Mouse (Mus musculus): ENCODE results near the gene Fscb. TPM values are rescaled to one million over a fixed set of nuclear protein-coding genes. Genes with fewer than 3 reads are reported as not detected.

The Fscb gene
- polyA plus RNA-seq (2015; fragmentation: Nextera tagmentation; extraction: Ambion mirVana), result not detected in 2 replicates

GRCm38 (mm10) chr12:64474590-64474989 lies at the start of gene Fscb:
Gene Fscb (minus strand): TSS chr12:64474690.
- Histone ChIP-seq H3K36me3 (ENCODE audit: control insufficient read depth, insufficient read depth, low read length) (no peaks in the 10 kb centered on the region), H3K27ac (ENCODE audit: low read depth, low read length) (no peak within 1 kb of the TSS), H3K9me3 (ENCODE audit: control insufficient read depth, low read length) (no peaks in the 10 kb centered on the region), H3K4me1 (ENCODE audit: control insufficient read depth, insufficient read depth, low read depth, low read length) (no peaks in the 10 kb centered on the region), H3K4me2 (ENCODE audit: low read length) (no peak within 1 kb of the TSS), H3K27me3 (replicated peaks; ENCODE audit: control insufficient read depth, insufficient read depth, low read length) (no peaks in the 10 kb centered on the region), H3K9ac (ENCODE audit: low read depth, low read length) (no peak within 1 kb of the TSS), H3K4me3 (ENCODE audit: low read length) (no peak within 1 kb of the TSS)
- 83% methylated on average over 1 of the region's 1 CpGs for WGBS
- ATAC-seq, result no peak

GRCm38 (mm10) chr12:64516775-64517174 lies 42.3 kb upstream of the Fscb start:
- no peaks in the 10 kb centered on the region for H3K27me3 ChIP-seq (replicated peaks; ENCODE audit: control insufficient read depth, insufficient read depth, low read length)
- ATAC-seq, result no peak
- no peak overlapping the region for H3K9ac ChIP-seq (ENCODE audit: low read depth, low read length)
- no peaks in the 10 kb centered on the region for H3K4me1 ChIP-seq (ENCODE audit: control insufficient read depth, insufficient read depth, low read depth, low read length)
- H3K4me2 ChIP-seq (ENCODE audit: low read length), result no peak overlapping the region
- H3K4me3 ChIP-seq (ENCODE audit: low read length), result no peak overlapping the region
- no peaks in the 10 kb centered on the region for H3K36me3 ChIP-seq (ENCODE audit: control insufficient read depth, insufficient read depth, low read length)
- H3K27ac ChIP-seq (ENCODE audit: low read depth, low read length), result no peak overlapping the region
- 70% methylated on average over 2 of the region's 2 CpGs for whole genome bisulfite sequencing
- no peaks in the 10 kb centered on the region for H3K9me3 ChIP-seq (ENCODE audit: control insufficient read depth, low read length)

- WGBS, result 53% methylated on average over 1 of the region's 1 CpGs
Observed at GRCm38 (mm10) chr12:64513439-64513838, 38.9 kb upstream of the Fscb start.

GRCm38 (mm10) chr12:64497706-64498105 lies 23.2 kb upstream of the Fscb start:
- Histone ChIP-seq H3K27me3 (replicated peaks; ENCODE audit: control insufficient read depth, insufficient read depth, low read length) (no peaks in the 10 kb centered on the region), H3K4me2 (ENCODE audit: low read length) (no peak overlapping the region), H3K4me3 (ENCODE audit: low read length) (no peak overlapping the region), H3K4me1 (ENCODE audit: control insufficient read depth, insufficient read depth, low read depth, low read length) (no peaks in the 10 kb centered on the region), H3K36me3 (ENCODE audit: control insufficient read depth, insufficient read depth, low read length) (no peaks in the 10 kb centered on the region), H3K27ac (ENCODE audit: low read depth, low read length) (no peak overlapping the region), H3K9me3 (ENCODE audit: control insufficient read depth, low read length) (no peaks in the 10 kb centered on the region), H3K9ac (ENCODE audit: low read depth, low read length) (no peak overlapping the region)
- WGBS, result 76% methylated on average over 5 of the region's 5 CpGs
- ATAC-seq, result no peak

More at GRCm38 (mm10) chr12:64513439-64513838, 38.9 kb upstream of the Fscb start:
- Histone ChIP-seq H3K9me3 (ENCODE audit: control insufficient read depth, low read length) (no peaks in the 10 kb centered on the region), H3K27me3 (replicated peaks; ENCODE audit: control insufficient read depth, insufficient read depth, low read length) (no peaks in the 10 kb centered on the region), H3K36me3 (ENCODE audit: control insufficient read depth, insufficient read depth, low read length) (no peaks in the 10 kb centered on the region), H3K4me1 (ENCODE audit: control insufficient read depth, insufficient read depth, low read depth, low read length) (no peaks in the 10 kb centered on the region), H3K27ac (ENCODE audit: low read depth, low read length) (no peak overlapping the region), H3K9ac (ENCODE audit: low read depth, low read length) (no peak overlapping the region), H3K4me2 (ENCODE audit: low read length) (no peak overlapping the region), H3K4me3 (ENCODE audit: low read length) (no peak overlapping the region)
- peak; percentile 69 for ATAC-seq

- H3K4me1 ChIP-seq (ENCODE audit: control insufficient read depth, insufficient read depth, low read depth, low read length), result no peaks in the 10 kb centered on the region
- no peak overlapping the region for H3K9ac ChIP-seq (ENCODE audit: low read depth, low read length)
- H3K4me3 ChIP-seq (ENCODE audit: low read length), result no peak overlapping the region
- H3K9me3 ChIP-seq (ENCODE audit: control insufficient read depth, low read length), result no peaks in the 10 kb centered on the region
- H3K27me3 ChIP-seq (replicated peaks; ENCODE audit: control insufficient read depth, insufficient read depth, low read length), result no peaks in the 10 kb centered on the region
- no peak overlapping the region for H3K4me2 ChIP-seq (ENCODE audit: low read length)
- no peaks in the 10 kb centered on the region for H3K36me3 ChIP-seq (ENCODE audit: control insufficient read depth, insufficient read depth, low read length)
- no peak overlapping the region for H3K27ac ChIP-seq (ENCODE audit: low read depth, low read length)
- WGBS, result 88% methylated on average over 1 of the region's 1 CpGs
- ATAC-seq, result no peak
Observed at GRCm38 (mm10) chr12:64473615-64474014, 875 bp downstream of the Fscb start.

- no peak for ATAC-seq
- 89% methylated on average over 1 of the region's 1 CpGs for WGBS
- H3K27ac ChIP-seq (ENCODE audit: low read depth, low read length), result no peak overlapping the region
- no peaks in the 10 kb centered on the region for H3K9me3 ChIP-seq (ENCODE audit: control insufficient read depth, low read length)
- H3K27me3 ChIP-seq (replicated peaks; ENCODE audit: control insufficient read depth, insufficient read depth, low read length), result no peaks in the 10 kb centered on the region
- no peak overlapping the region for H3K4me2 ChIP-seq (ENCODE audit: low read length)
- no peak overlapping the region for H3K9ac ChIP-seq (ENCODE audit: low read depth, low read length)
- H3K4me1 ChIP-seq (ENCODE audit: control insufficient read depth, insufficient read depth, low read depth, low read length), result no peaks in the 10 kb centered on the region
- no peak overlapping the region for H3K4me3 ChIP-seq (ENCODE audit: low read length)
- no peaks in the 10 kb centered on the region for H3K36me3 ChIP-seq (ENCODE audit: control insufficient read depth, insufficient read depth, low read length)
Observed at GRCm38 (mm10) chr12:64473136-64473535, 1.4 kb downstream of the Fscb start.

- Histone ChIP-seq H3K4me2 (ENCODE audit: low read length) (no peak overlapping the region), H3K27ac (ENCODE audit: low read depth, low read length) (no peak overlapping the region), H3K4me3 (ENCODE audit: low read length) (no peak overlapping the region), H3K27me3 (replicated peaks; ENCODE audit: control insufficient read depth, insufficient read depth, low read length) (no peaks in the 10 kb centered on the region), H3K4me1 (ENCODE audit: control insufficient read depth, insufficient read depth, low read depth, low read length) (no peaks in the 10 kb centered on the region), H3K36me3 (ENCODE audit: control insufficient read depth, insufficient read depth, low read length) (no peaks in the 10 kb centered on the region), H3K9ac (ENCODE audit: low read depth, low read length) (no peak overlapping the region), H3K9me3 (ENCODE audit: control insufficient read depth, low read length) (no peaks in the 10 kb centered on the region)
- no peak for ATAC-seq
Observed at GRCm38 (mm10) chr12:64455228-64455627, 19.3 kb downstream of the Fscb start.

- no peak overlapping the region for H3K4me3 ChIP-seq (ENCODE audit: low read length)
- 58% methylated on average over 9 of the region's 9 CpGs for WGBS
- H3K27ac ChIP-seq (ENCODE audit: low read depth, low read length), result no peak overlapping the region
- H3K27me3 ChIP-seq (replicated peaks; ENCODE audit: control insufficient read depth, insufficient read depth, low read length), result no peaks in the 10 kb centered on the region
- ATAC-seq, result peak; percentile 58; the same call in 1 of the 2 replicates
- H3K4me2 ChIP-seq (ENCODE audit: low read length), result no peak overlapping the region
- H3K9ac ChIP-seq (ENCODE audit: low read depth, low read length), result no peak overlapping the region
- no peaks in the 10 kb centered on the region for H3K9me3 ChIP-seq (ENCODE audit: control insufficient read depth, low read length)
- H3K36me3 ChIP-seq (ENCODE audit: control insufficient read depth, insufficient read depth, low read length), result no peaks in the 10 kb centered on the region
- H3K4me1 ChIP-seq (ENCODE audit: control insufficient read depth, insufficient read depth, low read depth, low read length), result no peaks in the 10 kb centered on the region
Observed at GRCm38 (mm10) chr12:64449911-64450310, 24.6 kb downstream of the Fscb start.

GRCm38 (mm10) chr12:64436675-64437074 lies 37.8 kb downstream of the Fscb start:
- Histone ChIP-seq H3K27ac (ENCODE audit: low read depth, low read length) (no peak overlapping the region), H3K4me1 (ENCODE audit: control insufficient read depth, insufficient read depth, low read depth, low read length) (no peaks in the 10 kb centered on the region)

More at GRCm38 (mm10) chr12:64436675-64437074, 37.8 kb downstream of the Fscb start:
- no peak for ATAC-seq
- no peak overlapping the region for H3K9ac ChIP-seq (ENCODE audit: low read depth, low read length)
- WGBS, result 46% methylated on average over 2 of the region's 2 CpGs
- H3K36me3 ChIP-seq (ENCODE audit: control insufficient read depth, insufficient read depth, low read length), result no peaks in the 10 kb centered on the region
- no peaks in the 10 kb centered on the region for H3K9me3 ChIP-seq (ENCODE audit: control insufficient read depth, low read length)
- no peak overlapping the region for H3K4me2 ChIP-seq (ENCODE audit: low read length)
- H3K27me3 ChIP-seq (replicated peaks; ENCODE audit: control insufficient read depth, insufficient read depth, low read length), result no peaks in the 10 kb centered on the region
- H3K4me3 ChIP-seq (ENCODE audit: low read length), result no peak overlapping the region
